Mouse (Mus musculus) testis, postnatal 10 days (tissue): ENCODE measurements at regions not wholly inside any gene's neighbourhood (a gene's known extent, or its start where the extent isn't known, plus 50 kb on each side); places are given as distances from the start of the nearest gene placed in this dataset.

Source experiments
- DNase-seq: peaks from one replicate; pipeline ENCODE4 v3.0.0; 2021; ENCODE audit warnings: low spot score

GRCm38 (mm10) chr10:23480474-23480873 lies 129.9 kb upstream of the Eya4 start:
- DNase-seq: no peak

GRCm38 (mm10) chr10:23478902-23479301 lies 128.3 kb upstream of the Eya4 start:
- no peak for DNase-seq

GRCm38 (mm10) chr10:23477104-23477503 lies 126.5 kb upstream of the Eya4 start:
- peak; percentile 48 for DNase-seq

- DNase-seq: no peak
These were observed 100.4 kb upstream of the Eya4 start for GRCm38 (mm10) chr10:23450997-23451396.

- DNase-seq: no peak
These were observed 100.0 kb upstream of the Eya4 start for GRCm38 (mm10) chr10:23450647-23450979.

GRCm38 (mm10) chr10:23449860-23450646 lies 99.5 kb upstream of the Eya4 start:
- no peak for DNase-seq

- DNase-seq: no peak
These were observed 98.6 kb upstream of the Eya4 start for GRCm38 (mm10) chr10:23448976-23449859.

- no peak for DNase-seq
These were observed 79.8 kb upstream of the Eya4 start for GRCm38 (mm10) chr10:23430376-23430775.

- no peak for DNase-seq
These were observed 63.4 kb upstream of the Eya4 start for GRCm38 (mm10) chr10:23413794-23414518.

- DNase-seq: no peak
These were observed 52.9 kb upstream of the Eya4 start for GRCm38 (mm10) chr10:23403351-23403938.
